Mouse (Mus musculus) left cerebral cortex, adult 2 months (tissue): ENCODE measurements around the gene Stambp. TPM values are rescaled to one million over a fixed set of nuclear protein-coding genes. Genes with fewer than 3 reads are reported as not detected.
A peak's percentile ranks its signal among the peaks of the same experiment; 100 is the strongest.

ENCODE experiments used
- DNase-seq, 2 experiments: peaks; one replicate each; pipeline ENCODE4 v3.0.0; 2021 to 2022; ENCODE audit warnings: low spot score in 2 of 2, mixed read lengths in 1 of 2; ENCODE audit errors: extremely low spot score in 1 of 2
- H3K27ac ChIP-seq: fragments of 200-600 bp; 2 replicates; pipeline ENCODE4 v1.8.1; 2022
- H3K4me3 ChIP-seq: fragments of 200-600 bp; 2 replicates; pipeline ENCODE4 v1.8.1; 2022
- CTCF ChIP-seq: fragments of 200-600 bp; IDR thresholded peaks from 2 replicates; pipeline ENCODE4 v1.8.1; 2022; ENCODE audit warnings: antibody characterized with exemption, mild to moderate bottlenecking, moderate library complexity
- intact Hi-C: fragments of 180-260 bp; cut with DNase I; formaldehyde crosslinking; loops from one replicate; pipeline ENCODE4 v1.15.1; 2025
- total RNA-seq, 2 experiments: library from RNA; stranded (reverse); gene quantifications; 2 replicates each; pipeline ENCODE4 v1.2.3; 2021

Gene Stambp
- total RNA-seq, 2 experiments from 2014 or later = 30.2 to 30.6 TPM

- intact Hi-C loops = no loop called here
- Histone ChIP-seq H3K4me3 (no peak overlapping the region), H3K27ac (no peak overlapping the region)
- no peak for DNase-seq
- no peak for TF ChIP-seq CTCF
Observed at GRCm38 (mm10) chr6:83555972-83556371, 16.6 kb downstream of the Stambp start.

DNA sequence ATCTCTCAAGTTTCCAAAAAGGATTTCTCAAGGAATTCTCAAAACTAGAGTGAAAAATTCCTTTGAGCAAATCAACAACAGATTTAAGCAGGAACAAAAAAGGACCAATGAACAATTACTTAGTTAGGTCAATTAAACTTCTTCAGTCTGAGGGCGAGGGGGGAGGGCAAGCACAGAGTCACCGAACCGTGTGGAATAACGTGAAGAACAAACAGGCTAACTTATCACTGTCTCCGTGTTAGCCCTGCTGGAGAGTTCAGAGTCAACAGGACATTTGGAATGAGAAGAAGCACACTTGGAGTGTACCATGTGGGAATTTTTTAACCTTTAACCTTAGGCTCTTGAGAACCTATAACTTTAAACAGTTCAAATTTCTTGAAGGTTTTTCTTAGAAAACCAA, 24.2 kb downstream of the Stambp start:
- Histone ChIP-seq H3K27ac (no peak overlapping the region), H3K4me3 (no peak overlapping the region)
- no peak for TF ChIP-seq CTCF
- intact Hi-C loops = no loop called here
- DNase-seq = no peak

- Histone ChIP-seq H3K4me3 (no peak overlapping the region), H3K27ac (no peak overlapping the region; the same call in 1 of the 2 replicates)
- DNase-seq = no peak
- intact Hi-C loops = no loop called here
- TF ChIP-seq CTCF = no peak
Observed at GRCm38 (mm10) chr6:83545778-83546177, 26.8 kb downstream of the Stambp start.

DNA sequence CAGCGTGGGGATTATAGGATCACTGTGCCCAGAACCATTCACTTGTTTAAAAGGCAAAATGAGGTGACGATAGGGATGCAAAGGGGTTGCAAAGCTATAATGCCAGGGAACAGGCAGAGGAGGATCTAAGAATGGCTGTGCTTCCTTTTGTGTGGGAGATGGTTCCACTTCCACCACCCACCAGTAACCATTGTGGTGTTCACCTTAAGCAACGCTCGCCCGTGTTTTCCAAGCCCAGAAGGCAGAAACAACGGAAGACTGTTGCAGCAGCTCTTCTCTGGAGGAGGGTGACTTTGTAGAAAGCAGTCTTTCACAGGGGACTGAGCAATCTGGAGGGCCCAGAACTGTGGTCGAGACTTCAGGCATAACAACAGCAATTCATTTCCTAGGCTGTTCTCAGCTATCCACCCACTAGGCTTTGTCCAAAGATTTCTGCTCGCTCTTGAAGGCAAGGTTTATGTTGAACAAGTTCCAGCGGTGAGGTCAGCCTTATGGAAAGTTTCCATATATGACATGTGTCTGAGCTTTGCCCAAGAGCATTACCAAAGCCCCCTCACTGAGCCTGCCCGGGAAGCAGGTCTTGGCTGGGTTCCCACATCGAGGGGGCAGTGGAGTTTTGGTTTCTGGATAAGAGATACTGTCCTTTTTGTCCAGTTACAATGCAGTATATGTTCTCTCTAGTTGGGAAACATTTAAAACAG, 30.6 kb downstream of the Stambp start:
- H3K4me3 ChIP-seq = no peak overlapping the region
- intact Hi-C loops = loop anchor here (1.0 to 2.0 kb wide), 2 partner anchors 35 to 101 kb away; partner anchors contain the start of gene Dguok
- H3K27ac ChIP-seq = peak overlapping the region; percentile 85
- TF ChIP-seq CTCF = no peak
- peak; percentile 29 to 46 for DNase-seq

GRCm38 (mm10) chr6:83540017-83540416, 32.5 kb downstream of the Stambp start:
- DNase-seq = peak; percentile 19 to 24
- H3K27ac ChIP-seq = peak overlapping the region; percentile 85
- no peak for TF ChIP-seq CTCF
- intact Hi-C loops = loop anchor here (2.0 kb wide), 1 partner anchor 33 kb away; the partner anchor contains the start of gene Dguok
- no peak overlapping the region for H3K4me3 ChIP-seq

- no peak overlapping the region for H3K4me3 ChIP-seq
- intact Hi-C loops = no loop called here
- TF ChIP-seq CTCF = no peak
- H3K27ac ChIP-seq = no peak overlapping the region
- no peak for DNase-seq
Observed at GRCm38 (mm10) chr6:83536795-83537059, 35.8 kb downstream of the Stambp start.

- H3K27ac ChIP-seq = no peak within 1 kb of the TSS
- no peak for DNase-seq
- no peak within 1 kb of the TSS for H3K4me3 ChIP-seq
- intact Hi-C loops = no loop called here
- no peak for TF ChIP-seq CTCF
Observed at GRCm38 (mm10) chr6:83536028-83536794, 36.3 kb downstream of the Stambp start, which contains the start of gene Actg2. Gene Actg2 (minus strand): TSS chr6:83536265.

DNA sequence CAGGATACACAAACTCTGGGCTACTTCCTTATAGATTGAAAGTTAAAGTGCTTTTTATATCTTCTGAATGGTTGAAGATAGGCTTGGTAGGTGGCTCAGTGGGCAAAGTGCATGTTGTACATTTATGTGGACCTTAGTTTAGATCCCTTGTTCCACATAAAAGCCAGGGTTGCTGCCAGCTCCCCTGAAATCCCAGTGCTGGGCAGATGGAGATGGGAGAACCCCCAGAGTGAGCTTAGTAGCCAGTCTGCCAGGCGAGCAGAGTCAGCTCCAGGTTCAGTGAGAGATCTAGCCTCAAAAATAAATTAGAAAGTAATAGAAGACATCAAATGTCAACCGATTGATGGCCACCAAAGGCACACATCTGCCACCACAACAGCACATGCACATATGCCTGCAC, 39.9 kb downstream of the Stambp start:
- intact Hi-C loops = no loop called here
- H3K27ac ChIP-seq = no peak overlapping the region
- no peak for DNase-seq
- no peak for TF ChIP-seq CTCF
- no peak overlapping the region for H3K4me3 ChIP-seq

DNA sequence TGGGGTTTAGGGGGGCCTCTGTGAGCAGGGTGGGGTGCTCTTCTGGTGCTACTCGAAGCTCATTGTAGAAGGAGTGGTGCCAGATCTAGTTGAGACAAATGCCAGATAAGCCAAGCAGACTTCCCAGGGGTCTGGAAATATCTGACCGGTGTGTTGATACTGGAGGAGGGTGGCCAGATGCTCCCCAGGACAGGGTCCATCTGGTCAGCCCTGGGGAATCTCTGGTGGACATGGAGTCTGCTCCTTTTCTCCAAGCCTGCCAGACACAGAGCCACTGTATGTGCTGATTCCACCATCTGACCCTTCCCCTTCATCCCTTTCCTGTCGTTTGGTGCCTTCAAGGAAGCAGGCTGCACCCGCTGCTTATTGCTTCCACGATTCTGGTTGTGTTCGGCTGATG, 49.3 kb downstream of the Stambp start:
- intact Hi-C loops = no loop called here
- no peak for TF ChIP-seq CTCF
- Histone ChIP-seq H3K27ac (no peak overlapping the region), H3K4me3 (no peak overlapping the region)
- DNase-seq = no peak

GRCm38 (mm10) chr6:83521784-83522183, 50.7 kb downstream of the Stambp start:
- no peak overlapping the region for H3K27ac ChIP-seq
- intact Hi-C loops = no loop called here
- no peak for TF ChIP-seq CTCF
- no peak for DNase-seq
- H3K4me3 ChIP-seq = no peak overlapping the region

GRCm38 (mm10) chr6:83518637-83519036, 53.9 kb downstream of the Stambp start:
- TF ChIP-seq CTCF = no peak
- Histone ChIP-seq H3K27ac (no peak overlapping the region), H3K4me3 (no peak overlapping the region)
- intact Hi-C loops = no loop called here
- no peak for DNase-seq

GRCm38 (mm10) chr6:83515172-83515571, 57.4 kb downstream of the Stambp start:
- intact Hi-C loops = no loop called here
- no peak overlapping the region for H3K27ac ChIP-seq
- TF ChIP-seq CTCF = no peak
- no peak for DNase-seq
- H3K4me3 ChIP-seq = no peak overlapping the region

DNA sequence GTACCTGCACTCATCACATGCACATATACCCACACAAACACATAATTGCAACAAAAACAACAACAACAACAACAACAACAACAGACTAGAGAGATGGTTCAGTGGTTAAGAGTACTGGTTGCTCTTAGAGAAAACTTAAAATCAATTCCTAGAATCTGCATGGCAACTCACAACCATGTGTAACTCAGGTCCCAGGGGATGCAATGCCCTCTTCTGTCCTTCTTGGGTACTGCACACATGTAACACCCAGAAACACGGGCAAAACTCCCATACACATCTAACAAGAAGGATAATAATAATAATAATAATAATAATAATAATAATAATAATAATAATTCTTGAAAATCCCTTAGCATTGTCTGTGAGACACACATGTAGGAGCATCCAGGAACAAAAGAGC, 60.0 kb downstream of the Stambp start:
- intact Hi-C loops = loop anchor here (1.0 to 5.0 kb wide), 2 partner anchors 156 to 160 kb away; no protein-coding TSS in a partner anchor
- TF ChIP-seq CTCF = peak; percentile 81
- DNase-seq = peak; percentile 54 to 64
- H3K27ac ChIP-seq = no peak overlapping the region
- no peak overlapping the region for H3K4me3 ChIP-seq
